Mouse (Mus musculus) cerebellum, adult 2 months (tissue): ENCODE measurements around the gene Gm20403.

Source experiments
- CTCF ChIP-seq: fragments of 200-500 bp; IDR thresholded peaks from 2 replicates; pipeline ENCODE4 v1.5.1; 2011; ENCODE audit warnings: low read depth, mild to moderate bottlenecking, control low read depth, low read length, moderate library complexity, borderline replicate concordance; ENCODE audit not compliant: insufficient read depth
- POLR2A ChIP-seq: fragments of 200-500 bp; IDR thresholded peaks from 2 replicates; pipeline ENCODE4 v1.6.1; 2011; ENCODE audit warnings: low read length, control low read depth, borderline replicate concordance; ENCODE audit not compliant: insufficient read depth

GRCm38 (mm10) chr12:54985257-54986051 lies 875 bp downstream of the Gm20403 start:
- TF ChIP-seq CTCF (no peak), POLR2A (no peak)
